Mouse (Mus musculus) limb, embryonic 11.5 days (tissue): ENCODE measurements around the gene Chga. TPM values are rescaled to one million over a fixed set of nuclear protein-coding genes. Genes with fewer than 3 reads are reported as not detected.

Experiments
- ATAC-seq: fragments of 200-750 bp; cut with Nextera tagmentation; 2 replicates; pipeline ENCODE4 v1.8.0; 2017; ENCODE audit warnings: low read depth; ENCODE audit not compliant: insufficient number of reproducible peaks, low FRiP score, low TSS enrichment
- DNase-seq: peaks from one replicate; pipeline ENCODE4 v3.0.0-alpha.2; 2015; ENCODE audit warnings: low spot score
- H3K27ac ChIP-seq: fragments of 300-500 bp; sonication (generic); replicated peaks from 2 replicates; pipeline ENCODE4 v1.5.1; 2014; ENCODE audit warnings: low read depth, mild to moderate bottlenecking, low read length
- H3K27me3 ChIP-seq: fragments of 300-500 bp; sonication (generic); 2 replicates; pipeline ENCODE4 v1.6.1; 2014; ENCODE audit warnings: mild to moderate bottlenecking, low read length, mixed read lengths; ENCODE audit not compliant: control insufficient read depth, insufficient read depth
- H3K36me3 ChIP-seq: fragments of 300-500 bp; sonication (generic); 2 replicates; pipeline ENCODE4 v1.6.1; 2014; ENCODE audit warnings: mild to moderate bottlenecking, low read length, moderate library complexity, mixed read lengths; ENCODE audit not compliant: control insufficient read depth, insufficient read depth
- H3K4me1 ChIP-seq: fragments of 300-500 bp; sonication (generic); 2 replicates; pipeline ENCODE4 v1.6.1; 2014; ENCODE audit warnings: low read length, mixed read lengths; ENCODE audit not compliant: control insufficient read depth, insufficient read depth
- H3K4me2 ChIP-seq: fragments of 300-500 bp; sonication (generic); 2 replicates; pipeline ENCODE4 v1.6.1; 2014; ENCODE audit warnings: low read depth, mild to moderate bottlenecking, moderate library complexity; ENCODE audit not compliant: severe bottlenecking
- H3K4me3 ChIP-seq: fragments of 300-500 bp; sonication (generic); 2 replicates; pipeline ENCODE4 v1.5.1; 2014; ENCODE audit warnings: low read depth, low read length
- H3K9ac ChIP-seq: fragments of 300-500 bp; sonication (generic); 2 replicates; pipeline ENCODE4 v1.6.1; 2014; ENCODE audit warnings: mild to moderate bottlenecking, low read length
- H3K9me3 ChIP-seq: fragments of 300-500 bp; sonication (generic); 2 replicates; pipeline ENCODE4 v1.6.1; 2016; ENCODE audit warnings: low read length; ENCODE audit not compliant: control insufficient read depth
- WGBS: fragments of 180-500 bp; shearing (Covaris S2); extraction: QIAGEN DNeasy Blood & Tissue Kit; methylation state at CpG from one replicate; pipeline ENCODE4 v1.1.7; 2014; 5-methylcytosine and 5-hydroxymethylcytosine counted together
- polyA plus RNA-seq: library from polyadenylated mRNA; unstranded; fragments of >200 nt; fragmentation: Nextera tagmentation; extraction: Ambion mirVana; gene quantifications from 2 replicates; pipeline ENCODE4 v1.2.1, GENCODE M21; 2014

The Chga gene
- polyA plus RNA-seq, 1 experiment from 2014 or later, result 0.23 TPM

DNA sequence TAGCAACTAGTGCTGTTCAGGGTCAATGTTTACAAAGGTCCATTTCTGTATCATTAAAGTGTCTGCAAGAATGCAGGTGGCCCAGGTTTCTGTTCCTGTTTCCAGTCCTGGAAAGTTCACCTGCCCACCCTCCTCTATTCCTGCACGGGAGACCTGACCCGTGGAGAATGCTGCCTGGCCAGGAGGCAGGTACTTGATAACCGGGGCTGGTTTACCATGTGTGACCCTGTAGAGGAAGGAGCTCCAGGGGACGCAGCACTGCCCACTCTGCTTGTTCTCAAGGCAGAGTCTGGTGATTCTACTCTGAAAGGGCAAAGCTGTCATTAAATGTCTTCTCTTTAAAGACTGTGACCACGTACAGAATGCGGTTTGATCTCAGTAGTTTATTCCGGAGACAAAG, 13.4 kb downstream of the Chga start:
- Histone ChIP-seq H3K4me1 (0 out of 2 replicates have a peak, but pooled peaks cover 2% of the 10 kb centered on the region), H3K27ac (no peak overlapping the region), H3K27me3 (no peaks in the 10 kb centered on the region), H3K4me2 (no peak overlapping the region), H3K9ac (no peak overlapping the region), H3K9me3 (no peaks in the 10 kb centered on the region), H3K4me3 (no peak overlapping the region), H3K36me3 (no peaks in the 10 kb centered on the region)
- DNase-seq, result no peak
- ATAC-seq, result no peak
- 79% methylated on average over 7 of the region's 7 CpGs for WGBS

DNA sequence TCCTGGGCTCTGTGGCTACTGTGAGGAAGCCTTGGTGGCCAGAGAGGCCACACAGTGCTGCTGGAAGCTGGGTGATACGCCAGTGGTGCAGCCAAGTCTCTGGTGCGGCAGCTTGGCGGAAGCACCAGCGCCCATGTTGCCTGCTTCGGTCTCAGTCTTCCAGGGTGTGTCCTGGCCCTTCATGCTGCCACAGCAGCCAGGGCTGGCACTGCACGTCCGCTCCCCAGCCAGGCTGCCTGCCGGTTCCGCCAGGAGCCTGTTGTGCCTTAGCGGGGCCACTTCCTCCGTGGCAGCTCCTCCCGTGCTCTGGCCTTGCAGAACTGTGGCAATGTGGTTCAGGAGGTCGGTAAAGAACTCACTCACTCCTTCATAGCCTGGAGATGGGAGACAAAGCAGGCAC, 15.3 kb downstream of the Chga start:
- ATAC-seq (no peak), DNase-seq (no peak)
- Histone ChIP-seq H3K4me3 (no peak overlapping the region), H3K36me3 (no peaks in the 10 kb centered on the region), H3K9ac (no peak overlapping the region; the same call in 1 of the 2 replicates), H3K4me2 (no peak overlapping the region), H3K4me1 (0 out of 2 replicates have a peak, but pooled peaks cover 2% of the 10 kb centered on the region), H3K27ac (no peak overlapping the region), H3K27me3 (no peaks in the 10 kb centered on the region), H3K9me3 (no peaks in the 10 kb centered on the region)
- WGBS, result 88% methylated on average over 13 of the region's 13 CpGs

DNA sequence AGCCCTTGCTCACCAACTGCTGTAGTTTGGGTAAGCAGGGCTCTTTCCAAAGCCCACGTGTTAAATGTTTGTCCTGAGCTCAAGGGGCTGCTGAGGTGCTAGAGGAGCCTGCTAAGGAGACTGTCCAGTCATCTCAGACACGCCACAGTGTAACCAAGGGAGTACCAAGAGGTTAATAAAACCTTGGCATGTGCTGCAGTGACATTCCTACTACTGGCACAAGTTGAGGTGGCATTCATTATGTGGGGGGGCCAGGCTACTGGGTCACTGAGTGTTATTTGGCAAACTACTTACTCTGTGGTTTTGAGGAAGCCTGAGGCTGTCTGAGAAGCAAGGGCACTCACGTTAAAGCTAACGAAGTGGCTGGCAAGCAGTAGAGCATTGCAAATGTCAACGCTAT, 16.0 kb downstream of the Chga start:
- DNase-seq (no peak), ATAC-seq (no peak)
- 86% methylated on average over 5 of the region's 5 CpGs for WGBS
- Histone ChIP-seq H3K9me3 (no peaks in the 10 kb centered on the region), H3K27ac (no peak overlapping the region), H3K4me3 (no peak overlapping the region), H3K4me1 (0 out of 2 replicates have a peak, but pooled peaks cover 2% of the 10 kb centered on the region), H3K4me2 (no peak overlapping the region), H3K36me3 (no peaks in the 10 kb centered on the region), H3K27me3 (no peaks in the 10 kb centered on the region), H3K9ac (no peak overlapping the region)

DNA sequence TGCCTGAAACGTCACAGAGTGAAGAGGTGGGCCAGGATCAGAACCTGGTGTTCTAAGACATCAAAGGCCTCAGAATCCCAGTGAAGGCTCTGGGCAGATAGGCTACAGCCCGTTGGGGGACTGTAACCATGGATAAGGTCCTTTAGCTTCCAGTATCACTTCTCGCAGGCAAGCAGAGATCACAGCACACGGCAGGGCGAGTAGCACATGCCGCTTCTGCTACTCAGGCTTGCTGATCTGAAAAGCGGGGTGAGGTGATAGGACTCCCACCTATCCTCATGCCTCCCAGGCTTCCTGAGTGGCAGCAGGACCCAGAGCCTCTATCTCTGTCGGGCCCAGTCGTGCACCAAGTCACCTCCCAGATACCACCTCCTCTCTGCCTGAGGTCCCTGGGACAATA, 16.9 kb downstream of the Chga start:
- Histone ChIP-seq H3K36me3 (no peaks in the 10 kb centered on the region), H3K27ac (no peak overlapping the region), H3K4me1 (0 out of 2 replicates have a peak, but pooled peaks cover 2% of the 10 kb centered on the region), H3K9ac (no peak overlapping the region), H3K9me3 (no peaks in the 10 kb centered on the region), H3K4me2 (no peak overlapping the region), H3K27me3 (no peaks in the 10 kb centered on the region), H3K4me3 (no peak overlapping the region)
- WGBS, result 83% methylated on average over 9 of the region's 9 CpGs
- ATAC-seq (no peak), DNase-seq (no peak)

DNA sequence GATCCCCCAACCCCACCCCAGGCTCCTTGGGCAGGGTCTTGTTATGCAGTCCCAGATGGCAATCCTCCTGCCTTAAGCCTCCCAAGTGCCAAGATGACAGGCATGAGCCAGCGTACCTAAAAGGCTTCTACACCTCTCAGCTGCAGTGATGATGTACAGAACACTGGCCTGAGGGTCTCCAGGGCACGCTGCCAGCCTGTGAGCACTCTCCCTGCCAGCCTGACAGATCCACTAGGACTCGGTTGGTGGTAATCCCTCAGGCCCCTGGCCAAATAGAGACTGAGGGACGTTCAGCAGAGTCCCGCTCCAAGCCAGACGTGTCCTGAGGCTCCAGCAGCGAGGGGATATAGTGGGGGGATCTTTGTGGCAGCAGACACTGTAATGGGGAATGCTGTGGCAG, 18.3 kb downstream of the Chga start:
- H3K4me2 ChIP-seq, result no peak overlapping the region
- DNase-seq, result no peak
- H3K36me3 ChIP-seq, result no peaks in the 10 kb centered on the region
- no peak overlapping the region for H3K9ac ChIP-seq
- H3K4me3 ChIP-seq, result no peak overlapping the region
- no peaks in the 10 kb centered on the region for H3K9me3 ChIP-seq
- no peak for ATAC-seq
- WGBS, result 78% methylated on average over 7 of the region's 7 CpGs
- H3K27me3 ChIP-seq, result no peaks in the 10 kb centered on the region
- 0 out of 2 replicates have a peak, but pooled peaks cover 2% of the 10 kb centered on the region for H3K4me1 ChIP-seq
- H3K27ac ChIP-seq, result no peak overlapping the region

DNA sequence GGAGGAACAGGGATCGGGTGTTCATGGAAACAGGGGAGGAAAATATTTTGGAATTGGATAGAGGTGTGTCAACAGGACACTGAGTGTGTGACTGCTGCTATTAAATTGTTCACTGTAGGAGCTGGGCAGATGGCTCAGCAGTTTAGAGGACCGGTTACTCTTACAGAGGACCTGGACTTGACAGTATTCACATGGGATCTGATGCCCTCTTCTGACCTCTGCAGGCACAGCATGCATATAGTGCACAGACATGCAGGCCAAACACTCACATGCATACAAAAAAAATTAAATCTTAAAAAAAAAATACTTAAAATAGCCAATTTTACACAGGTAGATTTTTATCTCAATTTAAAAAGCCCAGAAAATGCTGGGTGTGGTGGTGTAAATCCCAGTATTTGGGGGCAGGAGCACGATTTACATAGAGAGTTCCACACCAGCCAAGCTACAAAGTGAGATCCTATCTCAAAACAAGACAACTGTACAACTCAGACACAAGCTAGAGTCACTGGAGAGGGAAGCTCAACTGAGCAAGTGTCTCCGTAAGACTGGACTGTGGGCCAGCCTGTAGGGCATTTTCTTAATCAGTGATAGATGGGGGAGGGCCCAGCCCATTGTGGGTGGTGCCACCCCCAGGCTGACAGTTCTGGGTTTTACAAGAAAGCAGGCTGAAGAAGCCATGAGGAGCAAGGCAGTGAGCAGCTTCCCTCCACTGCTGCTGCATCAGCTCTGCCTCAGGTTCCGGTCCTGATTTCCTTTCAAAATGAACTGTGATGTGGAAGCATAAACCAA, 21.0 kb downstream of the Chga start:
- Histone ChIP-seq H3K4me1 (0 out of 2 replicates have a peak, but pooled peaks cover 2% of the 10 kb centered on the region), H3K4me2 (no peak overlapping the region)
- WGBS, result 80% methylated on average over 5 of the region's 5 CpGs

DNA sequence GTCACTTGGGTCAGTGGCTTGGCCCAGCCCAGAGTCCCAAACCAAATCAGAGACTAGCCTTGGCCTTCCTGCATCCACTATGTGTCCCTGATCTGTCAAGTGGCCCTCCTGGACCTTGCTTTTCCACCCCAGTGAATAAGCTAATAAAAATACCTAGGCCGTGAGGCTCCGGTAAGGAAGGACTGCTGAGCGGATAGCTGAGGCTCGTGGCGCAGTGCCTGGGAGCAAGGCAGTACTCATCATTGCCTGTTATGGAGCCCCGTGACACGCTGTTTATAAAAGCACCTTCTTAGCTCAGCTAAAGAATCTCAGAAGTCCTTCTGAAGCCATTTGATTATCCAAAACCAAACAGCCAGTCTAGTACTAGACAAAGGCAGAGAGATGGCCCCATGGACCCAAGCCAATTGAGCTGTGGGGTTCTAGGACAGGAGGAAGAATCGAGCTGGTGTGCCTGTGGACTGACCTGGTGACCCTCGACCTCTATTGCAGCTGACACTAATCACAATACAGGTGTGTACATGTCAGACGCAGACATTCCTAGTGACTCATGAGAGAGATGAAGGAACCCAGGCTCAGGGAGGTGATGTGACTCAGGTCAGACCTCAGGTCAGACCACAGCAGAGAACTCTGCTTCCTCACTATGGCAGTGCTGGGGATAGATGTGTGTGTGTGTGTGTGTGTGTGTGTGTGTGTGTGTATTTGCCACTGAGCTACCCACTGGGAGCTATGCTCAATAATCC, 22.1 kb downstream of the Chga start:
- ATAC-seq (no peak), DNase-seq (no peak)
- Histone ChIP-seq H3K9ac (no peak overlapping the region), H3K27me3 (no peaks in the 10 kb centered on the region), H3K36me3 (no peaks in the 10 kb centered on the region), H3K27ac (no peak overlapping the region), H3K9me3 (no peaks in the 10 kb centered on the region), H3K4me3 (no peak overlapping the region), H3K4me2 (no peak overlapping the region), H3K4me1 (0 out of 2 replicates have a peak, but pooled peaks cover 2% of the 10 kb centered on the region)
- WGBS, result 77% methylated on average over 10 of the region's 10 CpGs

More for the DNA sequence above, 21.0 kb downstream of the Chga start:
- no peak overlapping the region for H3K27ac ChIP-seq
- DNase-seq, result no peak
- H3K36me3 ChIP-seq, result no peaks in the 10 kb centered on the region
- no peaks in the 10 kb centered on the region for H3K27me3 ChIP-seq
- H3K9me3 ChIP-seq, result no peaks in the 10 kb centered on the region
- ATAC-seq, result no peak
- H3K4me3 ChIP-seq, result no peak overlapping the region
- no peak overlapping the region for H3K9ac ChIP-seq

DNA sequence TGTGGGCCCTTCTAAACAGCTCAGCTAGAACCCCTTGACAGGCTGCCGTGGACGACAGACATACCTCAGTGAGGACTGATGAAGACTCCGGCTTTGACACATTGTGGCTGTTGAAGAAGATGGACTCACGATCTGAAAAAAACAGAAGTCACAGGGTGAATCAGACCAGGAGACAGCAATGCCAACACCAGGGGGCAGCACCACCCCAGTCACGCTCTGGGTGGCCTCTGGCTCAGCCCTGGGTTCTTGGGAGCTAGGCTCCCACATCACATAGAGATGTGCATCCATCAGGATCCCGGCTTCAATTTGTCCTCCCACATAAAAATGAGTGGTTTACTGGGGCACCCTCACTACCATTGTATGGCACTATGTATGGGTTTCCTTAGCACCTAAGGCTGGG, 24.3 kb downstream of the Chga start:
- Histone ChIP-seq H3K4me1 (no peaks in the 10 kb centered on the region), H3K4me2 (no peak overlapping the region), H3K36me3 (no peaks in the 10 kb centered on the region), H3K9ac (no peak overlapping the region), H3K27me3 (no peaks in the 10 kb centered on the region), H3K4me3 (no peak overlapping the region), H3K27ac (no peak overlapping the region), H3K9me3 (no peaks in the 10 kb centered on the region)
- DNase-seq, result peak; percentile 84
- WGBS, result 74% methylated on average over 6 of the region's 6 CpGs
- no peak for ATAC-seq
